Mouse (Mus musculus): ENCODE results near the gene Strn3. TPM values are rescaled to one million over a fixed set of nuclear protein-coding genes. Genes with fewer than 3 reads are reported as not detected.
A peak's percentile ranks its signal among the peaks of the same experiment; 100 is the strongest.

Gene Strn3
- total and polyA plus RNA-seq, 3 experiments, result 19.0 to 46.3 (median 29.4) TPM

DNA sequence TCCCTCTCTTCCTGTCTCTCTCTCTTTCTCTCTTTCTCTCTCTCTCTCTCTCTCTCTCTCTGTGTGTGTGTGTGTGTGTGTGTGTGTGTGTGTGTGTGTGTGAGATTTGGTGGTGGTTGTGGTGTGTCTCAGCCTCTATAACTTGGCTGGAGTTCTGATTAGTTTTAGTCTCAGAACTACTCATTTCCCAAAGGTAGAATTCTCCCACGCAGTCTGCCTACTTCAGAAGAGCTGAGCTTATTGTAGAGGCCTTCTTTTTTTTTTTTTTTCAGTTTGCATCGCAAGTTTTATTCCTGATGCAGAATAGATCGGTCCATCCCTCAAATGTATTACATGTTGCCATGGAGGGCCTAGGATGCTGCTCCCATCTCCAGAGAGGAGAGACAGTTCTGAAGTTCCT is 18.0 kb upstream of the Strn3 start:
- no peak overlapping the region for H3K4me3 ChIP-seq (ENCODE audit: control insufficient read depth in 1 of 2, insufficient read depth in 1 of 2, low read depth in 2 of 2, low read length in 2 of 2)
- no peaks in the 10 kb centered on the region for H3K27me3 ChIP-seq (ENCODE audit: control insufficient read depth in 1 of 2, insufficient read depth in 2 of 2, low read length in 2 of 2)
- peaks cover 0 to 6% of the 10 kb centered on the region in 2 experiments; a peak in 3 of 4 replicates for H3K4me1 ChIP-seq (ENCODE audit: control insufficient read depth in 1 of 2, insufficient read depth in 2 of 2, low read length in 2 of 2)
- no peak for TF ChIP-seq TAL1 (IDR thresholded peaks at IDR 0.05; ENCODE audit: low read length)
- no peak for TF ChIP-seq ZC3H11A (IDR thresholded peaks at IDR 0.05; ENCODE audit: low read depth, low read length)
- no peak for TF ChIP-seq ZMIZ1 (IDR thresholded peaks at IDR 0.05; ENCODE audit: low read depth, low read length)
- TF ChIP-seq CHD2 (IDR thresholded peaks at IDR 0.05; ENCODE audit: low read length), result no peak
- TF ChIP-seq ZNF384 (IDR thresholded peaks at IDR 0.05; ENCODE audit: low read depth, low read length), result no peak
- no peaks in the 10 kb centered on the region for H3K36me3 ChIP-seq (ENCODE audit: control insufficient read depth in 1 of 2, insufficient read depth in 2 of 2, low read length in 2 of 2)
- no peak overlapping the region for H3K9ac ChIP-seq (ENCODE audit: control insufficient read depth, low read depth, low read length, poor library complexity, severe bottlenecking)
- no peaks in the 10 kb centered on the region for H3K9me3 ChIP-seq (replicated peaks; ENCODE audit: insufficient read depth, low read length)
- no peak for DNase-seq (ENCODE audit: low read depth, low spot score)
- no peaks in the 10 kb centered on the region for H3K79me2 ChIP-seq (ENCODE audit: control insufficient read depth, insufficient read depth, low read length, poor library complexity)
- no peak overlapping the region for H3K27ac ChIP-seq (ENCODE audit: control insufficient read depth, low read depth, low read length)

DNA sequence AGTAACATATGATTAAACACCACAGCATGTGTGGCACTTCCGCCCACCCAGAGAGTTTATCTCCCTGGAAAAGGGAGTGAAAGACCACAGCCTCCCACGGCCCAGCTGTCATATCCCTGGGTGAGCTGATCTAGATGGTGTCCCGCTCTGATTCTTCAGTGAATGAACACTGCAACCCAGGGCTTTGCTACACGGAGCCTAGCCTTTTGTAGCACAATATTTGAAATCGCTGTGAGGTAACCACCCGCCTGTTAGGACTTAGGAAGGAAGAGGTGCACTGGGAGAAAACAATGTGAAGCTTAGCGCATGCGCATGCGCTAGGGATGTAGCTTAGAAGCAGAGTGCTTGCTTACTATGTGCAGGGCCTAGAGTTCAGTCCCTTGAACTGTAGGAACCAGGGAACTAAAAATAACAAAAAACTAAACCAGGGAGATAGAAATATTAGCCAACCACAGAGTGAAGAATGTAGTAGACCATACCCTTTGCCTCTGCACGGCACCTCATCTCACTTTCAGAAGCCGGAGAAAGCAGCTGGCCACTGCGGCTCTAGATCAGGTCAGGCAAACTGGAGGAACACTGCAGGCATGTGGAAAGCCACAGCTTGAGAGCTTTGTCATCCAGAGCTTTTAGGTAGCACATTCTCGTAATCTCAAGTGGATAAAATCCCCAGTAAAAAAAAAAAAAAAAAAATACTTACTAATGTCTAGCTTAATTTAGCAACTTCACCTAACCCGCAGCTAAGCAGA is 17.4 kb upstream of the Strn3 start:
- Histone ChIP-seq H3K79me2 (ENCODE audit: control insufficient read depth, insufficient read depth, low read length, poor library complexity) (no peaks in the 10 kb centered on the region), H3K27me3 (ENCODE audit: control insufficient read depth in 1 of 2, insufficient read depth in 2 of 2, low read length in 2 of 2) (no peaks in the 10 kb centered on the region)
- no peak for TF ChIP-seq MYC (IDR thresholded peaks at IDR 0.05; ENCODE audit: low read depth, low read length)
- no peak for TF ChIP-seq USF1 (IDR thresholded peaks at IDR 0.05; ENCODE audit: low read depth, low read length)
- TF ChIP-seq ZMIZ1 (IDR thresholded peaks at IDR 0.05; ENCODE audit: low read depth, low read length), result no peak
- TF ChIP-seq EP300 (IDR thresholded peaks at IDR 0.05; ENCODE audit: low read depth in 1 of 2, low read length in 2 of 2), result peak; percentile 15 to 30; a peak in 1 of 4 replicates
- TF ChIP-seq NELFE (IDR thresholded peaks at IDR 0.05; ENCODE audit: low read depth, low read length), result no peak

DNA sequence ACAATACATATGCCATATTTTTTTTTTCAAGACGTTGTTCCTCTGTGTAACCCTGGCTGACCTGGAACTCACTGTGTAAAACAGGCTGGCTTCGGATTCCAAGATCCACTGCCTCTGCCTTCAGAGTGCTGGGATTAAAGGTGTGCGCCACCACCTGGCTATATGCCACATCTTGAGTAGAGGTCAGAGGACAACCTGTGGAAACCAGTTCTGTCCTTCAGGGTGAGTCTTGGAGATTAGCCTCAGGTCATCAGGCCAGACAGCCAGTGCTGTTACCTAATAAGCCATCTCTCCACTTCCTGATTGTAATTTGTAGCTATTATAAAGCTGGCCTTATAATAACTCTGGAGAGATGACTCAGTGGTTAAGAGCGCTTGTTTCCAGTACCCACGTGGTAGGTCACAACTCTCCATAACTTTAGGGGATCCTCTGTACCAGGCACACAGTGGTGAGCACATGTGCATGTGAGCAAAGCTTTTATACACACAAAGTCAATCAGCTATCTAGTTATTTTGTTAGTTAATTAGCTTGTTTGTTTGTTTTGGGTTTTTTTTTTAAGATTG is 15.1 kb upstream of the Strn3 start:
- Histone ChIP-seq H3K79me2 (ENCODE audit: control insufficient read depth, insufficient read depth, low read length, poor library complexity) (no peaks in the 10 kb centered on the region), H3K9ac (ENCODE audit: control insufficient read depth, low read depth, low read length, poor library complexity, severe bottlenecking) (no peak overlapping the region), H3K9me3 (replicated peaks; ENCODE audit: insufficient read depth, low read length) (no peaks in the 10 kb centered on the region), H3K36me3 (ENCODE audit: control insufficient read depth in 1 of 2, insufficient read depth in 2 of 2, low read length in 2 of 2) (peaks cover 0 to 5% of the 10 kb centered on the region in 2 experiments; a peak in 2 of 4 replicates), H3K27ac (ENCODE audit: control insufficient read depth, low read depth, low read length) (no peak overlapping the region), H3K27me3 (ENCODE audit: control insufficient read depth in 1 of 2, insufficient read depth in 2 of 2, low read length in 2 of 2) (no peaks in the 10 kb centered on the region), H3K4me3 (ENCODE audit: control insufficient read depth in 1 of 2, insufficient read depth in 1 of 2, low read depth in 2 of 2, low read length in 2 of 2) (no peak overlapping the region), H3K4me1 (ENCODE audit: control insufficient read depth in 1 of 2, insufficient read depth in 2 of 2, low read length in 2 of 2) (peaks cover 0 to 11% of the 10 kb centered on the region in 2 experiments; a peak in 3 of 4 replicates)
- DNase-seq (ENCODE audit: low read depth, low spot score), result no peak
- TF ChIP-seq GABPA (IDR thresholded peaks at IDR 0.05; ENCODE audit: low read depth, low read length) (no peak), HCFC1 (IDR thresholded peaks at IDR 0.05; ENCODE audit: low read depth, low read length) (no peak), USF1 (IDR thresholded peaks at IDR 0.05; ENCODE audit: low read depth, low read length) (no peak), CTCF (IDR thresholded peaks at IDR 0.05 in 2 of 3, conservative IDR thresholded peaks at IDR 0.05 in 1 of 3; ENCODE audit: control insufficient read depth in 1 of 3, insufficient read depth in 1 of 3, low read depth in 2 of 3, low read length in 3 of 3, poor library complexity in 1 of 3, severe bottlenecking in 1 of 3) (no peak), POLR2AphosphoS2 (IDR thresholded peaks at IDR 0.05; ENCODE audit: low read length) (no peak), ZNF384 (IDR thresholded peaks at IDR 0.05; ENCODE audit: low read depth, low read length) (no peak), CHD1 (IDR thresholded peaks at IDR 0.05; ENCODE audit: low read depth, low read length) (no peak), USF2 (IDR thresholded peaks at IDR 0.05; ENCODE audit: borderline replicate concordance in 1 of 2, insufficient read depth in 1 of 2, low read depth in 1 of 2, low read length in 2 of 2) (no peak), SMC3 (IDR thresholded peaks at IDR 0.05; ENCODE audit: low read depth, low read length) (no peak)

More for the DNA sequence above, 17.4 kb upstream of the Strn3 start:
- H3K9ac ChIP-seq (ENCODE audit: control insufficient read depth, low read depth, low read length, poor library complexity, severe bottlenecking), result no peak overlapping the region
- DNase-seq (ENCODE audit: low read depth, low spot score), result no peak
- no peaks in the 10 kb centered on the region; a peak in 1 of 4 replicates for H3K36me3 ChIP-seq (ENCODE audit: control insufficient read depth in 1 of 2, insufficient read depth in 2 of 2, low read length in 2 of 2)
- H3K4me3 ChIP-seq (ENCODE audit: control insufficient read depth in 1 of 2, insufficient read depth in 1 of 2, low read depth in 2 of 2, low read length in 2 of 2), result no peak overlapping the region
- H3K9me3 ChIP-seq (replicated peaks; ENCODE audit: insufficient read depth, low read length), result no peaks in the 10 kb centered on the region
- no peak overlapping the region for H3K27ac ChIP-seq (ENCODE audit: control insufficient read depth, low read depth, low read length)
- peaks cover 0 to 6% of the 10 kb centered on the region in 2 experiments; a peak in 3 of 4 replicates for H3K4me1 ChIP-seq (ENCODE audit: control insufficient read depth in 1 of 2, insufficient read depth in 2 of 2, low read length in 2 of 2)
